Mouse (Mus musculus): ENCODE results near the gene Txndc8.

The Txndc8 gene

GRCm38 (mm10) chr4:57956029-57956960, 52.6 kb downstream of the Txndc8 start, which contains the start of gene Txn1:
TSS of gene Txn1 (minus strand) at chr4:57956411.
- peak; percentile 99 for DNase-seq (ENCODE audit: low spot score)

- DNase-seq (ENCODE audit: low spot score): peak; percentile 63
Observed at GRCm38 (mm10) chr4:57955544-57955958, 53.4 kb downstream of the Txndc8 start.

GRCm38 (mm10) chr4:57954991-57955390, 53.9 kb downstream of the Txndc8 start:
- no peak for DNase-seq (ENCODE audit: low spot score)

- DNase-seq (ENCODE audit: low spot score): no peak
Observed at GRCm38 (mm10) chr4:57954580-57954979, 54.3 kb downstream of the Txndc8 start.

GRCm38 (mm10) chr4:57953796-57954195, 55.1 kb downstream of the Txndc8 start:
- DNase-seq (ENCODE audit: low spot score): no peak

GRCm38 (mm10) chr4:57952891-57953290, 56.0 kb downstream of the Txndc8 start:
- DNase-seq (ENCODE audit: low spot score): no peak

- no peak for DNase-seq (ENCODE audit: low spot score)
Observed at GRCm38 (mm10) chr4:57952416-57952815, 56.5 kb downstream of the Txndc8 start.

- DNase-seq (ENCODE audit: low spot score): no peak
Observed at GRCm38 (mm10) chr4:57949866-57950265, 59.1 kb downstream of the Txndc8 start.

- no peak for DNase-seq (ENCODE audit: low spot score)
Observed at GRCm38 (mm10) chr4:57947476-57947875, 61.4 kb downstream of the Txndc8 start.

- no peak for DNase-seq (ENCODE audit: low spot score)
Observed at GRCm38 (mm10) chr4:57947036-57947435, 61.9 kb downstream of the Txndc8 start.

- DNase-seq (ENCODE audit: low spot score): no peak
Observed at GRCm38 (mm10) chr4:57942892-57943291, 66.0 kb downstream of the Txndc8 start.

- DNase-seq (ENCODE audit: low spot score): no peak
Observed at GRCm38 (mm10) chr4:57940631-57941030, 68.3 kb downstream of the Txndc8 start.

- DNase-seq (ENCODE audit: low spot score): no peak
Observed at GRCm38 (mm10) chr4:57937292-57937691, 71.6 kb downstream of the Txndc8 start.

GRCm38 (mm10) chr4:57934181-57934580, 74.7 kb downstream of the Txndc8 start:
- no peak for DNase-seq (ENCODE audit: low spot score)
